Mouse (Mus musculus) adipocyte (in vitro differentiated cells): ENCODE measurements around the gene Ldlrad1.

Experiments
- DNase-seq: peaks from one replicate; pipeline ENCODE4 v3.0.0-alpha.2; 2016; ENCODE audit warnings: low spot score

The Ldlrad1 gene

DNA sequence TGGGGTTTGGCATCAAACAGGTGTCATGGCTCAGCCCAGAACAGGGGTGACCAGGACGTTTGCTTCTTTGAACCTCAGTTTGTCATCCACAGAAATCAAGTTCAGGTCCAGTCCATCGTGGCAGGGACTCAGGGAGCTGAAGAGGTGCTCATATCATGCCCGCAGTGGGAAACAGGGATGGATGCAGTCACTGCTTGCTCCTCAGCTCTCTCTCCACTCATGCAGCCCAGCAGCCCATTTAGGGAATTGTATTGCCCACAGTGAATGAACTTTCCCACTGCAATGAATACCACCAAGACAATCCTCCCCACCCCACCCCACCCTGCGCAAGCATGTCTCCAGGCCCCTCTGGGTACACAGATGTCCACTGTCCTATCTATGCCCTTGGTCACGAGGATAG, 3.0 kb downstream of the Ldlrad1 start:
- no peak for DNase-seq

DNA sequence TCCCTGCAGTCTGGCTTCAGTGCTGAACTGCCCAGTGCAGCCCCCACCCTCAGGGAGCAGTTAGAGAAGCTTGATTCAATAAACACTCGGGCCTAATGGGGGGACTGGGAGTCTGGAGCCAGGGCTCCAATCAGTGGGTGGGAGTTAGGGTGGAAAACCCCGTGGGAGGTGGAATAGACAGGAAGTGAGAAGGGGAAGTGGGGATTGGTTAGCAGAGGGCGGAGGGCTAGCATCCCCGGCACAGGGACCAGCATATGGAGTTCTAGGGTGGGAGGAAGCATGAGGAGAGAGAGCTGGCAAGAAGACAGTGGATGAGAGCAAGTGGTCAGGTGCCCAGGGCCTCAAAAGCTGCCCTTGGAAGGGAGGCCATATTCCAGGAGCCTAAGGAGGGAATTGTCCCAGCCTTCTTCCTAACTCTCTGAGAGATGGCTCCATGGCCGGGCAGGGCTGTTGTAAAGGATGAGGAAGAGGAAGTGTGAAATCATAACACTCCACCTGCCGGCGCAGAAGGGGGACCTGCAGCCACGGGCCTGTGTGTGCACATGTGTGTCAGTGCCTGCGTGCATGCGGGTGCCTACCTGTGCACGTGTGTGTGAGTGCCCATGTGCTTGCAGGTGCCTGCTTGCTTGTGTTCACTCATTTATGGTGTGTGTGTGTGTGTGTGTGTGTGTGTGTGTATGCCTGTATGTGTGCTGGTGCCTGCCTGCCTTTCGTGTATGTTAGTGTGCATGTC, 4.5 kb downstream of the Ldlrad1 start:
- no peak for DNase-seq

DNA sequence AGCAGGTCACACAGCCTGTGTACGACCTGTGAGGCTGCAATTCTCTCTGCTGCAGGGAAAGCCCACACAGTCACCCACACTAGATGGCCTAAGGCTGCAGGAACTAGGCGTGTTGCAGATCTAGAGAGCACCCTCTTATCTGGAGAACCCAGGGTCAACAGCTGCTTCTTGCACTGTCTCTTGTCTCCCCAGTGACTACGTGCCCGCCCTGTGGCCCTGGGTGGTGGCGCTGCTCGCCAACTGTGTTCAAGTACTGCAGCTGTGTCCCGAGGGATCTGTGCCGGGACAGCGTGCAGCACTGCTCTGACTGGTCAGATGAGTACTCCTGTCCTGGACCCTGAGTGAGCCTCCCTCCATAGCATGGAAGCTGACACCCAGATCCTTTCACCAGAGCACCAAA, 8.6 kb downstream of the Ldlrad1 start:
- DNase-seq = no peak

DNA sequence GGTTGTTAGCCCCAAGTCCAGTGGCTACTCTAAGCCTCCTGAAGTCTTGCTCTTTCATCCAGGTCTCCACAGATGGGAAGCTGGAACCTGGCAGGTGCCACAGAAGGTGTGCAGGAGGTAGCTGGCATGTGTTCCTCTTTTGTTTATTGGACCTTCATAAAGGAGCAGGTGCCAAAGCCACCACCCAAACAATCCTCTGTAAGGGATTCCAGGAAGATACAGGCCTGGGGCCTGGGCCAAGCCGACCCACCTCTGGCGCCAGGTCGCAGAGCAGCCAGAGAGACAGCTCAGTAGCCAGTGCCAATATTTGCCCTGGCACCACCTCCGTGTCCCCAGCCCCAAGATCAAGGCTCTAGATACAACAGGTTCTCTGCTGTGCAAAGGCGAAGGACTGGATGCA, 12.5 kb downstream of the Ldlrad1 start:
- DNase-seq = no peak

DNA sequence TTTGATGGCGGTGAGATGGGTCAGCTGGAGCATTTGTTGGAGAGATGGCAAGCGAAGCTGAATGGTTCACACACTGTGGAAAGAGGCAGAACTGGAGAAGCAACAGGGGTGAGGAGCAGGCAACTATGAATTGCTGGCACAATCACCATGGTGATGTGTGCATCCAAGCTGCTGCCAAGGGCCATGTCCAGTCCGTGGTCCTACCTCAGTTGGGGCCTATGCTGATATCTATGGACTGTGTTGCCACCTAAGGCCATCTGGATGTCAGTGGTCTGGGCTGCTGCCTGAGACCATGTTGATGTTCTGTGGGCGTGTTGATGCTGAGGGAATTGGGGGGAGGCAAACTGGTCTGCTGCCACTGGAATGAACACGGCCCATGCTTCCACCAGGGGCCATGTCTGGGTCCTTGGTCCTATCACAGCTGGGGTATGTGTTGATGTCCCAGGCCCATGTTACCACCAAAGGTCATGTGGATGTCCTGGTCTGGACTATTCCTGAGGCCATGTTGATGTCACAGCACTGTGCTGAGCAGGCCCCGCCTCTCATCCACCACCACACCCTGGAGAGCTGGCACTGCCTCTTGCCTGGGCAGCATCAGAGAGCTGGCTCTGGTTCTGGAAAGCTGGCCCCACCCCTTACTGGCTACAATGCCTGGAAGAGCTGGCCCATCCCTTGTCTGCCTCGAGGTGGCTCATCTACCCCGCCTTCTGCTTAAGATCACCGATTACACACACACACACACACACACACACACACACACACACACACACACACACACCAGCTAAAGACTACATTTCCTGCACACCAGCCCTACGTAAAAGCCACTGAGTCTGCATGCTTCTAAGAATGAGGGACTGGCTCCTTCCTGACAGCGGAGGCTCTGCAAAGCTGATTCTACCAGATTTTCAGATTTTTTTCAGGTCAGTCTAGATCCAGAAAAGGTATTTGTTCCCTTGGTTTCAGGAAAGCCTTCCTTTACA, 14.5 kb downstream of the Ldlrad1 start:
- DNase-seq = peak; percentile 76

DNA sequence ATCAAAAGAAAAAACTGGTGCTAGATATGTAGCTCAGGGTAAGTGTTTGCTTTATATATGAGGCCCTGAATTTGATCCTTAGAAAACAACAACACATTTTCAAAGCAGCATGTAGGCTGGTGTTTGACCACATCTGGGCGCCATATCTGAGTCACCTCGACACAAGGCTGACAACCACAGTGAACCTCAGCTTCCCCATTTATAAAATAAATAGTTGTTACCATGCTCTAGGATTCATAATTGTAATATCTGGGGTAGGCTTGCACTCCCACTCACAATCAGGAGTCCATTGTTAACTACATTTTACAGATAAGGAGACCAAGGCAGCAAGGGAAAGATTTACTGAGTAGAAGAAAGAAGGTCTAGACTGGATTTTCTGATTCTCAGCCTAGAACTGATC, 17.3 kb downstream of the Ldlrad1 start:
- DNase-seq = no peak

DNA sequence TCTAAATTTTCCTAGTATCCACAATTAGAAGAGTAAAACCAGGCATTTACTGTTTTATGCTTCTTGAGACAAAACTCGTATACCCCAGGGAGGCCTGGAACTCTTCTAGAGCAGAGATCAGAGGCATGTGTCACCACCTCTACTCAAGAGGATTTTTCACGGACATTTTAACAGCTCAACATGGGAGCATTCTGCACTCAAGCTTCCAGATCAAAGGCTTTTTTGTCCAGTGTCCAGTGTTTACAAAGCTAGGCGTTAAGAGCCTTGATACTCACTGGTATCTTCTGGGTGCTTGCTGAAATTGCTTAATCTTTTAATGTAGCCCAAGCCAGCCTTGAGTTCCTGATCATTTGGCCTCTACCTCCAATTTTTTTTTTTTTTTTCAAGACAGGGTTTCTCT, 23.2 kb downstream of the Ldlrad1 start:
- DNase-seq = peak; percentile 33

DNA sequence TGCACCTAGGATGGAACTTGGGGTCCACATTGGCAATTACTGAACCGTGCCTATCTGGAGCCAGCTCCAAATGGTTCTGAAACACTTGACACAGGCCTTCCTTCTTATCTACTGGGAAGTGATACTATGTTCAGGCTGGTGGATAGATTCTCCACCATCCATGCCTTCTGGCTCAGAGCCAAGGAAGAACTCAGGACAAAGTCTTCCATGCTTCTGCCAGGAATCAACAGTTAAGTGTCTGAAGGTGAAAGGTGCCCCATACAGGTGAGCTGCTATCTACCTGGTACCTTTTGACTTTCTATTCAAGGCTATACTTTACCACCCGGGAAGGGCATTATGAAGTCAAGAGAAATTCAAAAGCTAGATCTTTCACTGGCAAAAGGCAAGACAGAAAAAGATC, 29.3 kb downstream of the Ldlrad1 start:
- DNase-seq = no peak

DNA sequence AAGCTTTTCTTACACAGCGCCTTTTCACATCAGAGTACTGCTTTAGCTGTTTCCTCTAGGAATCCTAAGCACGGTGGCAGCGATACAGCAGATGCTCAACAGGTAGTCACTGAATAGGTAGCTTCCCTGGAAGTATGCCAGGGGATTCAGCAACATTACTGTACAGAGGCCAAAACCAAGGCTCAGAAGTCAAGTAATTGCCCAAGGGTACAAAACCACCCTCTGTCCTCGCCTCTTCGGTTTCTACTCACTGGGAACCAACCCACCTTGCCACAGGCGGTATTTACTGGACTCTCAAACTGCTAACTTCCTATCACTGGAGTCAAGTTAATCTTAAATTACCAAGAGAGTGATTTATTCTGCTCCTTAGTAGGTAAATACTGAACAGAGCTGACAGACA, 31.2 kb downstream of the Ldlrad1 start:
- DNase-seq = no peak

DNA sequence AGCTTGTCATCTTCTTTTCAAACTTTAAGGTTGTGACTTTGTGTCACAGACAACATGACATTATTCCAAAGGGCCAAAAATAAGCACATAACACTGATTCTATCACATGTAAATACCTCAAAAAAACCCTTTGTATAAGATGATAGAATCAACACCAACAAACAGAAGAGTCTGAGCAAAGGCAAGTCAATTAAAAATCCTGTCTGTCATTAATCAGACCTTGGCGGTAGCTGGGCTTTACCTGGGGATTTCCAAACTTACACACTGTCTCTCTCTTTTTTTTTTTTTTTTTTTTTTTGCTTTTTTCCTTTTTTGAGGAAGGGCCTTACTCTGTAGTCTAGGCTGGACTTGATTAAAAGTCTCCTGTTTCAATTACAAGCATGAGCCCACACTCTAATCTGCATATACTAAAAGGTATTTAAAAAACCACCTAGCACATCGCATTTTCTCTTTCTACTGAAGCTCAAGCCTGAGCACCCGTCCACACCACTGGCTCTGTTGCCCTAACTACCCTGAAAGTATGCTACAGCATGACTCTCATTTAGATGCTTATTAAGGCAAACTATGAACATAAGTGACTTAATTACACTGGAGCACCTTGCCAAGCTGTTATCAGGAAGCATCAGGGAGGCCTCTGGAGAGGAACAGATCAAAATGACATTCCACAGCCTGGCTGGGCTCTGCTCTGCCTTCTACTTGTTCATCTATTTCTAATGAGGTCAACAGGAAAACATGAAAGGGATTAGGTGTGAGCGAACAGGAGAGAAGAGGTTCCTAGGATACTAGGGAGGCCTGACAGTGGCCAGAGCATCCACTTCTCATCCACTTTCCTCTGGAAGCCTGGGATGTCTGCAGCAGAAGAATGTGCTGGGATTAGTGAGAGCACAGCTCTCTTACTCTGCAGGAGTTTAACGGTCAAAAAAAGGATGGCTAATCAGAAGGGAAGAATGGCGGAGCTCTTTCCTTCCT, 34.7 kb downstream of the Ldlrad1 start:
- no peak for DNase-seq

DNA sequence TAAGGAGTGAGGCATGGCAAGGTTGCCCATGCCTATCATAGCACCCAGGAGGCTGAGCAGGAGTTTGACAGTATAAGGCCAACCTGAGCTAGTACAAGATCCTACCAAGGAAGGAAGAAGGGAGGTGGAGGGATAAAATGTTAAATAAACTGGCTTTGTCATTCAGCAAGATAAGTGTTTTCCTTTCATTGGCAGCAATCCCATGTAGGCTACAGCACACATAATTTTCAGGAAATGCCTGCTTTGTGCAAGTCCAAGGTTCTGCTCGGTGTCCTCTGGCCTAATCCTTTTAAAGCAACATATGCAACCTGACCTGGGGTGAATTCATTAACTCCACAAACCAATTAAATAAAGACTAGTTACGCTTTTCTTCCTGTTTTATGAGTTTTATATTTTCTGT, 36.4 kb downstream of the Ldlrad1 start:
- DNase-seq = peak; percentile 46

DNA sequence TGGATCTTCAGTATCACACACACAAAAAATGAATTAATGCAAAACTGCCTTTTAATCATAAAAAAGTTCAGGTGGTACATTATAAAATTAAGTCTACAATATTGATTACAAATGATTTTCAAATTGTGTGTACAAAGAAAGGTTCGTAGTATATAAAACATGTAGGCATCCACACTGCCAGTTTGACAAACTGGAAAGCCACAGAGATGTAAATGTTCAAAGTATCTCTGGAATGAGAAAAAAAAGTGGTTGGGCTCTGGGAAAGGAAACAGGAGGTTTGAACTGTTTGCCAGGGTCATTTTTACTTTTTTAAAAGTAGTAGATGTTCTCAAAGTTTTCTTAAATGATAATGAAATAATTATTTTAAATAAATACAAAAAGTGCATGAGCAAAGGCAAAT, 37.1 kb downstream of the Ldlrad1 start:
- no peak for DNase-seq

DNA sequence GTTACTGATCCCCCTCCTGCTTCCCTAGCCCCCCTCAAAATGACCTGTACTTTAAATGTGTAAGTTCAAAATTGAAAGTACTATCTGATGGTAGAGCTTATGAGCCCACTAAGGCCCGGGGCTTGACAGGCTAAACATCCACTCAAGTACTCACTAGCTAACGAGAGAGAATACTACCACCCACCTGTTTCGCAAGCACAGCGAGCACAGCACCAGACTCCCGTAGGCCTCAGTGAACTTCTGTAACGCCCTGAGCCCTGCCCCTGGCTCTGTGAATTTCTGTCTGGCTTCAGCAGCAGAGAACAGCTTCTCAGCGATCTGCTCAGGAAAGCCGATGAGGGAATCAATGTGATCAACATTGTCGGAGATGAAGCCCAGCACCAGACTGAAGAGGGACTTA, 38.1 kb downstream of the Ldlrad1 start:
- peak; percentile 45 for DNase-seq

DNA sequence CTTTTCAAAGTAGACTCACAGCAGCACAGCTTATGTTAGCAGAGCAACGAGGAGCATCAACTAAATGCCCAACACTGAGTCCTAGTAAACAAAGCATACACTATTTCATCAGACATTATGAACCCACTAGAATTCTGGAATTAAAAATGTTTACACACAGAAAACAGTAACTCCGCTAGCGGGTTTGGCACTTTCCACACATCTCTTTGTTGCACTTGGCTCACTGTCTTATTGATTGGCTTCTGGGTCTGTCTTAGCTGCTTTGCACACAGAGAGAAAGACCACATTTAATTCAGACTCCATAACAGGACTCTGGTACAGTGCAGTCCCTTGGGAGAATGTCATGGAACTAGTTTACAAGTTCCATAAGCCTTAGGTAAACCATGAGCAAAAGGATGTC, 39.1 kb downstream of the Ldlrad1 start:
- peak; percentile 87 for DNase-seq

DNA sequence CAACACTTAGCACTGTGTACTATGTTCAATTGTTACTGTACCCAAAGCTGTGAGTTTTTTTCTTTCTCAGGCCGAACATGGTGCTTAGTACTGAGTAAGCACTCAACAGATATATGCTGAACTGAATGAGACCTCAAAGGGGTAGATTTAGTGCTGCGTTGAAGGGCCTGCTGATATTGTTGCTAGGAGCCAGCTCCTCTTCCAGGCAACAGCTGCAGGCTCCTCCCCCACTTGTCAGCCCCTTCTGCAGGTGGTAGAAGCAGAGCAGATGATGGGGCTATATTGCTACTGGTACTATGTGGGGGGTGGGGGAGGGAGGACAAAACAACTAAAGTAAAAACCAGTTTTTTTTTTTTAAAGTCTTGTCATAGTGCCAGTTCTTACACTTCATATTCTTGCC, 40.5 kb downstream of the Ldlrad1 start:
- DNase-seq = no peak

DNA sequence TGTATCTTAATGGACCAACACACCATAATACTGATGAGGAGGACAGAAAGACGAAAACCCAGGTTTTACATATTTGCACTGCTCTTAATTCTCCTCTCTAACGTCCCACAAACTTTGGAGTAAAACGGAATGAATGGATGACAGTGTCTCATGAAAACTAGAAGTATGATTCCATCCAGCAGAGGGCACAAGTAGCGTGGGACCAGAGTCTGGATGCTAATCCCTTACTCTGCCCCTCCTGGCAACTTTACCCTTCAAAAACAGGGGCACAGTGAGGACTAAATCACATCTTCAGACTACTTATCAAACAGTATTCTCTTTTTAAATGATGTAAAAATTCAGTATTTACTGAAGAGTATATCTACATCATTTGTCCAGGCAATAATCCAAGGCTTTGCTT, 41.5 kb downstream of the Ldlrad1 start:
- DNase-seq = peak; percentile 63

DNA sequence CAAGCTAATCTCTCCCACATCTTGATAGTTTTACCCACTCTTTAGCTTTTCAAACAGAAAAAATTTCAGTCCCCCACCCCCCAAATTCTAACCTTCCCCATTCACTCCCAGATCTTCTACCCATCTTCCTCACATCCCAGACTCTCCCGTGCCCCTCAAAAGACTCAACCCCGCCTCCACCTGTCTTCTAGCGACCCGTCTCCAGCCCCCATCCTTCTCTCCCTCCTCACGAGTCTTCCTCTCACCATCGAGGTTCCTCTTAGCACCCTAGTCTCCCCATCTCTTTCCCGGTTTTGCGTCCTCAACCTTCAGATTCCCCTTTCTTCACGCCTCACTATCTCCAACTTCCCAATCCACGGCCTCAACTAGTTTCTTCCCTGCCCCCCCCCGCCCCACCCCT, 43.5 kb downstream of the Ldlrad1 start:
- peak; percentile 17 for DNase-seq

DNA sequence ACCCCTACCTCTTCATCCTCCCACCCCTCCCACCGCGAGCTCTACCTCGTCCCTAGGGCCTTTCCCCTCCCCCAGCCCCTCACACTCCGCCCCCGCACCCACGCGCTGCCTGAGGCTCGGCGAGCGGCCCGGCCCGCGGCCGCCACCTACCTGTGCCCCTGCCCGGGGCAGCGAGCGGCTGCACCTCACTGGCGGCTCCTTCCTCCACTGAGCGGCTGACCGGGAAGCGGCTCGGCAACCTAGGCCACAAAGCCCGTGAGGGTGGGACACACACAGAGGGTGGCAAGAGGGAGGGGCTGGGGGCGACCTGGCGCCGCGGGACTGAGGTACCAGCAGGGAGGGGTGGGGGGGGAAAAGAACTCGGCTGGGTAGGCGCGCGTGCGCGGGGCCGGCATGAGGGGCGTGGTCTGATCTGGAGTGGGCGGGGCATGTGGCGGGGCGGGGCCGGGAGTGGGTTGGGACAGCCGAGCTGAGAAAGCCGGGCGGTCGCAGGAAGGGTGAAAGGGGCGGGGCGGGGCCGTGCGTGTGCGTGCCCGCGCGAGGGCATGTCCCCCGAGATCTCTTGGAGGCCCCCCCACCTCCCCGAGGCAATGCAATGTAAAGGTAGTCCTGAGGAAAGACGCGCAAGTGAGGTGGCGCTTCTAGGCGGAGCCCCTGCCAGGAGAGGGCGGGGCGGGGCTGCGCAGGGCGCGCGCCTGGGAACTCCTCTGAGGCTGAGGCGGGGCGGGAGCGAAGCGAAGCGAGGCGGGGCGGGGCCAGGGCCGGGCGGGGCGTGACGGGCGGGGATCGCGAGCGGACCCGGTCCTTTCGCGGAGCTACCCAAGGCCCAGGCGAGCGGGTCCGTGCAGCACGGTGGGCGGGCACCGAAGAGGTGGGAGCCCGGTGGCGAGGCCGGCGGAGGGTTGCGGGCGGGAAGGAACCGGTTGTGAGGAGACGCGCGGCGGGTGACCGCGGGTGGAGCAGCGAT, 44.4 kb downstream of the Ldlrad1 start, which contains the start of the genes Lrrc42 and Hspb11:
Gene Lrrc42 (minus strand): TSS at position 408 of the 967 bp plus-strand sequence.
Gene Hspb11 (plus strand): TSS at position 469 of the 967 bp plus-strand sequence.
- peak; percentile 98 for DNase-seq

DNA sequence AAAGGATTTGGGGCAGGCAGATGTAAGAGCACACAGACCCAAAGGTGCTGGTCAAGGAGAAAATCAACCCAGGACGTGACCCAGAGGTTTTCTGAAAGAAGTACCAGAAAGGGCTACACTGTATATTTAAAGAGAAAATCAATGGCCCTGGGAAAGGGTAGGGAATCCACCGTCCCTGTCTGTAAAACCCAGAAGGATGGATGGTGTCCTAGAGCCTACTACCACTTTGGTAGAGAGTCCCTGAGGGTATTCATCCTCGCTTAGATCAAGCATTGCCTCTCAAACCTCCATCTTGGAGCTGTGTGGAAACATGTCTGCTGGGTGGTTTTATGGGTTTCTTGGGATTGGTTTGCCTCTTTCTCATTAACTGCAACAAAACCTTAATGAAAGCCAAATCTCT, 45.4 kb downstream of the Ldlrad1 start:
- no peak for DNase-seq

DNA sequence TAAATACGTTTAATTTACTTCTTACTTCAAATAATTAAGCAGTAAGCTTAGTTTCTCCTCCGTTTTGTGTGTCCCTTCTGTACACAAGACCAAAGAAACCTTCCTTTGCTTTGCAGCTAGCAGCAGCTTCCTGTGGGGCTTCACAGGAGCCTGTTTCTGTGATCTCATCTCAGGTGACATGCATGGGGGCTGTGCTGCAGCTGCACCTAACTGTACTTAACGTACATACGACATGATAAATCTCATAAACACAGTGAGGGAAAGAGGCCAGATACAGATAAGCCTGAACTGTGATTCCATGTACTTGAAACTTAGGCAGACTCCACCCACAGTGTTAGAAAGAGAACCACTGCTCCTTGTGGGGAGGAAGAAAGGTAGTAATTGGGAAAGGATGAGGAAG, 51.0 kb downstream of the Ldlrad1 start:
- no peak for DNase-seq
